Mouse (Mus musculus) spleen, adult 2 months (tissue): ENCODE data around the gene Zfp593. TPM values are rescaled to one million over a fixed set of nuclear protein-coding genes. Genes with fewer than 3 reads are reported as not detected.

Source experiments
- DNase-seq, 2 experiments: peaks; one replicate each; pipeline versions ENCODE4 v3.0.0 to v3.0.0-alpha.2; 2012 to 2021; ENCODE audit warnings: low spot score in 2 of 2, low read depth in 1 of 2
- H3K27ac ChIP-seq: fragments of 200-500 bp; 2 replicates; pipeline ENCODE4 v1.5.1; 2012; ENCODE audit warnings: low read length, inconsistent platforms; ENCODE audit not compliant: insufficient read depth
- H3K27me3 ChIP-seq: fragments of 200-500 bp; 2 replicates; pipeline ENCODE4 v1.6.1; 2012; ENCODE audit warnings: mild to moderate bottlenecking, moderate library complexity, low read length, inconsistent platforms; ENCODE audit not compliant: control insufficient read depth, insufficient read depth
- H3K36me3 ChIP-seq: fragments of 200-500 bp; 2 replicates; pipeline ENCODE4 v1.6.1; 2012; ENCODE audit warnings: mild to moderate bottlenecking, low read length, inconsistent platforms; ENCODE audit not compliant: control insufficient read depth, insufficient read depth
- H3K4me1 ChIP-seq: fragments of 200-500 bp; 2 replicates; pipeline ENCODE4 v1.6.1; 2011; ENCODE audit warnings: inconsistent platforms; ENCODE audit not compliant: control insufficient read depth, insufficient read depth, insufficient read length
- H3K4me3 ChIP-seq: fragments of 200-500 bp; 2 replicates; pipeline ENCODE4 v1.5.1; 2011; ENCODE audit warnings: mild to moderate bottlenecking, inconsistent platforms; ENCODE audit not compliant: insufficient read depth, insufficient read length; ENCODE audit errors: extremely low read depth
- CTCF ChIP-seq: fragments of 200-500 bp; IDR thresholded peaks from 2 replicates; pipeline ENCODE4 v1.5.1; 2011; ENCODE audit warnings: mild to moderate bottlenecking, inconsistent platforms; ENCODE audit not compliant: insufficient read depth, insufficient read length, insufficient replicate concordance; ENCODE audit errors: extremely low read depth
- POLR2A ChIP-seq: fragments of 200-500 bp; IDR thresholded peaks from 2 replicates; pipeline ENCODE4 v1.6.1; 2011; ENCODE audit warnings: low read depth, low read length, inconsistent platforms
- WGBS: fragments of 180-500 bp; shearing (Covaris S2); methylation state at CpG from one replicate; pipeline ENCODE4 v1.1.7; 2018; 5-methylcytosine and 5-hydroxymethylcytosine counted together
- polyA plus RNA-seq: library from polyadenylated mRNA; depleted of rRNA; stranded (reverse); fragments of >200 nt; gene quantifications from 2 replicates; pipeline ENCODE4 v1.2.3, GENCODE M21; 2012

Zfp593 gene
- polyA plus RNA-seq, 1 experiment = 7.4 TPM

DNA sequence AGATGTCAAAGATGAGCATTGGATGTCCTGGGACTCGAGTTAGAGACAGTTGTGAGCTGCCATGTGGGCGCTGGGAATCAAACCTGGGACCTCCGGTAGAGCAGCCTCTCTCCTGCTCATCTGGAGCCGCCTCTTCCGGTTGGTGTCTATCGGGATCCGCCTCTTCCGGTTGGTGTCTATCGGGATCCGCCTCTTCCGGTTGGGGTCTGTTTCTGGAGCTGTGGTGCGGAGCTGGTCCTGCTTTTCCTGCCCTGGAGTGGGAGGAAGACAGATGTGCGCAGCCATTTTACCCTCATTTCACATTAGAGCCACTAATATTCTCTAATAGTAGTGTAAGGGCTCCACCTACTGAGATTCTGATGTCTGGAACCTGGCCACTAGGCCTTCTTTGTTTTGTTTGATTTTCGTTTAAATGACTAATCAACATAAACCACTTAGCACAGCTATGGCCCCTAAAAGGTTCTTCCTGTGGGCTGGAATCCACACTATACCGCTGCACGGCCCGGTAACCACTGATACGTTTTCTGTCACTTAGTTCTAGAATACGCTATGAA, 22.8 kb upstream of the Zfp593 start:
- Histone ChIP-seq H3K4me1 (peaks cover 4% of the 10 kb centered on the region; the same call in 1 of the 2 replicates), H3K36me3 (no peaks in the 10 kb centered on the region), H3K27ac (no peak overlapping the region), H3K4me3 (no peak overlapping the region), H3K27me3 (no peaks in the 10 kb centered on the region)
- TF ChIP-seq POLR2A (no peak), CTCF (no peak)
- DNase-seq = no peak
- WGBS = 67% methylated on average over 19 of the region's 19 CpGs

DNA sequence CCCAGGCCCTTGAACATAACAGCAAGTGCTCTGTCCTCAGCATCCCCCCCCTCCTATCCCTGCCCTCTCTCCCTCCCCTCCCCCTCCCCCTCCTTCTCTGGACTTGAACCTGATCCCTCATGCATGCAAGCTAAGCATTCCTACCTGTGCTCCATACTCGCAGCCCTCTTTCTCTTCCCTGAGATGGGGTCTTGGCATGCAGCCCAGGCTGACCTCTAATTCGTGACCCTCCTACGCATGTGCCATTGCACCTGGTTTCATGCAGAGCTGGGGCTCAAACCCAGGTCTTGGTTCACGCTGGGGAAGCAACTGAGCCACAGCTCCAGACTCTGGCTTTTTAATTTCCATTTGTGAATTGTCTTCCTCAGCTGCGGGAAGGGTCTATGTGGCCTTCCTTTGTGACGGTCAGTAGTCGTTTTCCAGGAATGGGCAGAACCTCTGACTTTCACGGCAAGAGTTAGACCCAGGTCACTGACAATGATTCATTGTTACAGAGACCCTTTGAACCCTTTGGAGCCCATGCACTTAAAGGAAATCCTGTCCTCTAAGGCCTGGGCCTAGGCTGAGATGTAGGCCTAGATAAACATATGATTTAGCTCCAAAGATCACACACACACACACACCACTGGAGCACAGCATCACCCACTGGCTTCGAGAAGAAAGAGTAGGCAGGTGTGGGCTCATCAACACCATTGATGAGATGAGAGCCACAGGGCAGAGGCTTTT, 20.6 kb upstream of the Zfp593 start:
- 84% methylated on average over 9 of the region's 9 CpGs for WGBS
- Histone ChIP-seq H3K36me3 (no peaks in the 10 kb centered on the region), H3K27ac (no peak overlapping the region), H3K27me3 (no peaks in the 10 kb centered on the region), H3K4me3 (no peak overlapping the region), H3K4me1 (no peaks in the 10 kb centered on the region)
- TF ChIP-seq CTCF (no peak), POLR2A (no peak)
- no peak for DNase-seq

DNA sequence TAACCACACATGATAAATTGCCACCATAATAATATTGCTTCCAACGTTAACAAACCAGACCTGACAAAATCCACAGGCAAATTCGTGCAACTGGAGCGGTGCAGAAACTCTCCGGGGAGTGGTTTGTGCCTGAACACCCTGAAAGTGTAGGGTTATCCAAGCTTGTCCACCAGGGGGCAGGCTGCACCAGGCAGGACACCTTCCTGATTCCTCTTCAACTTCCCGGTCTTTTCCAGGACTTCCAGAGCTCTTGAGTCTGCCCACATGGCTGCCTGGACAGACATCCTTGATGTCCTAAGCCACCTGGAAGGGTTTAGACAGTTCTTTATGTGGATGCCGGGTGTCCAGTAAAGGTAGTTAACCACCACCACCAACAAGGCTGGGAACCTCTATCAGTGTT, 17.8 kb upstream of the Zfp593 start:
- no peak for DNase-seq
- TF ChIP-seq POLR2A (no peak), CTCF (peak; percentile 55; the same call in 1 of the 2 replicates)
- no peaks in the 10 kb centered on the region for H3K4me1 ChIP-seq
- H3K27me3 ChIP-seq = no peaks in the 10 kb centered on the region
- 46% methylated on average over 6 of the region's 6 CpGs for WGBS
- H3K27ac ChIP-seq = no peak overlapping the region
- no peak overlapping the region for H3K4me3 ChIP-seq
- no peaks in the 10 kb centered on the region for H3K36me3 ChIP-seq

DNA sequence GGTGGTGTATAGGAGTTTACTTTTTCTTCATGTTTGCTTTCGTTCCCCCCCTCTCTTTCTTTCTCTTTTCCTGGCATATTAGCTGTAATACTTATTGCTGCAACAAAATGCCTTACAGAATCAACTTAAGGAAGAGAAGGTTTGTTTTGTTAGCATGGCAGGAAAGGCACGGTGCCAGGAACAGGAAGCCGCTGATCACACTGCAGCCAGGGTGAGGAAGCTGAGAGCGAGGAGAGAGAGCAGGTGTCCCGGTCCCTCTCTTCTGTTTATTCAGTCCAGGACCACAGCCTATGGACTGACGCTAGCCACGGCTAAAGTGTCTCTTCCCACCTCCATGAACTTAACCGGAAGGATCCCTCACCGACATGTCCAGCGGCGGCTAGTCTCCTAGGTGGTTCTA, 13.0 kb upstream of the Zfp593 start:
- H3K4me3 ChIP-seq = no peak overlapping the region
- peaks cover 2% of the 10 kb centered on the region; the same call in 1 of the 2 replicates for H3K27me3 ChIP-seq
- DNase-seq = no peak
- no peak overlapping the region for H3K27ac ChIP-seq
- H3K36me3 ChIP-seq = no peaks in the 10 kb centered on the region
- TF ChIP-seq POLR2A = no peak
- no peak for TF ChIP-seq CTCF
- no peaks in the 10 kb centered on the region for H3K4me1 ChIP-seq
- WGBS = 16% methylated on average over 11 of the region's 11 CpGs

GRCm38 (mm10) chr4:134257198-134258009, 12.0 kb upstream of the Zfp593 start:
- no peak overlapping the region for H3K27ac ChIP-seq
- no peak for DNase-seq
- H3K27me3 ChIP-seq = peaks cover 7% of the 10 kb centered on the region; the same call in 1 of the 2 replicates

GRCm38 (mm10) chr4:134256407-134257197, 11.2 kb upstream of the Zfp593 start:
- 59% methylated on average over 17 of the region's 19 CpGs for WGBS
- H3K27me3 ChIP-seq = peaks cover 13% of the 10 kb centered on the region
- no peak for DNase-seq

More at GRCm38 (mm10) chr4:134257198-134258009, 12.0 kb upstream of the Zfp593 start:
- no peak overlapping the region for H3K4me3 ChIP-seq
- WGBS = 66% methylated on average over 11 of the region's 11 CpGs
- no peaks in the 10 kb centered on the region for H3K36me3 ChIP-seq
- H3K4me1 ChIP-seq = no peaks in the 10 kb centered on the region
- TF ChIP-seq CTCF (no peak), POLR2A (no peak)

More at GRCm38 (mm10) chr4:134256407-134257197, 11.2 kb upstream of the Zfp593 start:
- TF ChIP-seq CTCF (no peak), POLR2A (no peak)
- Histone ChIP-seq H3K27ac (no peak overlapping the region), H3K4me1 (no peaks in the 10 kb centered on the region; the same call in 1 of the 2 replicates), H3K36me3 (no peaks in the 10 kb centered on the region), H3K4me3 (no peak overlapping the region)
